Mouse (Mus musculus): ENCODE measurements at regions not wholly inside any gene's neighbourhood (a gene's known extent, or its start where the extent isn't known, plus 50 kb on each side); places are given as distances from the start of the nearest gene placed in this dataset.

DNA sequence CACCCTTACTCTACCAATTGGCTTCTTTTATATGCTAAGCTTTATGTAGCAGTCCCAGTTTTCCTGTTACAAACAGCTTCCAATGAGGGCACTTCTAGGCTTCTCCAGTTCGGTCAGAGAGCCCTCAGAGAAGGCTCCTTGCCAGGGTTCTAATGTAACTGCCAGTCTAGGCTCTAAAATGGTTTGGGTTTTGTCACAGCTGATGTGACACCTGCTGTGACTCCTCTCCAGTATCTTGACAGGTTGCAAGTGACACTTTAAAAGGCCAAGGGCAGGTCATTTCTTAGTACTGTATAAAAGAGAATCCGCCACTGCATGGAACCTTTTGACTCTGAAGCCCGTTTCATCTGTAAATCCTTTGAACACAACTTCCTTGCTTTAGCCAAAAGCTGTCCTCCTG is 54.0 kb upstream of the Nedd9 start:
- intact Hi-C loops (cut with DNase I) = no loop called here

DNA sequence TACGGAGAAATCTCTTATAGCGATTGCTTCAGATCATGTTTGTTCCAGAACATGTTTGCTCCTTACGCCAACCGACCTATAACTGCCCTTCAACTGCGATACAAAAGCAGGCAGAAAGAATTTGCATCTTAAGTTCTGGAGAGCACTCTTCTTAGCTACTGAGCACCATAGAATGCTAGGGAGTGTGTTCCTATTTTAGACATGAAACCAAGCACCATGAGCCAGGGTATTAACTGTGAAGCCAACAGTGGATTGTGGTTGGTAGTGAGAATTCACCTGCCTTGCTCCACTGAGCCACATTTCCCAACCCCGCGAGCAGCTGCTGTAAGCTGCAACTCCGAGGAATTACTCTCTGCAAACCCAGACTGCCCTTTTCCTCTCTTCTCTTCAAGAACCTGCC is 58.9 kb upstream of the Nedd9 start:
- intact Hi-C loops (cut with DNase I) = no loop called here

More for the DNA sequence above, 54.0 kb upstream of the Nedd9 start:
- DNase-seq = peak; percentile 11 to 13

DNA sequence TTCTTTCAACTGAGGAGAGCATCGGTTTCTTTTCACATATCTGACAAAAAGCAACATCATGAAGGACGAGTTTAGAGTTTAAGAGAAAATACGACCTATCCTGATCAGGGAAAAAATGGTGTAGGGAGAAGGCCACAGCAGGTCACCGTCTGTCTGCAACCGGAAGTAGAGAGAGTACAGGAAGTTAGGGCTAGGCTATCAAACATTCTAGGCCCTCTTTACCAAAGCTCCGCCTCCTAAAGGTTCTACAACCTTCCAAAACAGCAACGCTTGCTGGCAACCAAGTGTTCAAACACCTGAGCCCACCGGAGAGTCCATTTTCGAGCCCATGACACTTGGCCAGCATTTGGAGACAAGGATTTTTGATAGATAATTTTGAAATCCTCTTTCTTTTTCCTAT is 59.2 kb upstream of the Tmem170b start:
- intact Hi-C loops (cut with DNase I) = no loop called here
- DNase-seq = no peak

More for the DNA sequence above, 58.9 kb upstream of the Nedd9 start:
- DNase-seq = no peak

DNA sequence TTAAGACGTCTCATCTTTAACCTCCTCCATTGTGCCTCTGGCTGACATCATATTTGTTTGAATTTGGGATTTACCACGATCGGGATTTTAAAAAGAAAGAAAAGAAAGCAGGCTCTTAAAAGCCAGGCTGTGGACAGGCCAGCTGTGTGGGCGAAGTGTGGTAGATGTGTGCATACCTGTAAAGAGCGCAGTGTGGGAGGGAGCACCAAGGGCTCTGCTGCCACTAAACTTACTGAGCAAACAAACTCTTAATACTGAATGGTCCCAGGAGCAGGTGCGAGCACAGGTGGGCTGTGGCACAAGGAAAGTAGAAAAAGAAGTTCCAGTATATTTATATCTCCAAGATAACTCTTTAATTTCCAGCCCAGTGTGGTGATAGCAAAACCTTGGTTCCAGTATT is 56.4 kb upstream of the Tmem170b start:
- intact Hi-C loops (cut with DNase I) = no loop called here
- no peak for DNase-seq

DNA sequence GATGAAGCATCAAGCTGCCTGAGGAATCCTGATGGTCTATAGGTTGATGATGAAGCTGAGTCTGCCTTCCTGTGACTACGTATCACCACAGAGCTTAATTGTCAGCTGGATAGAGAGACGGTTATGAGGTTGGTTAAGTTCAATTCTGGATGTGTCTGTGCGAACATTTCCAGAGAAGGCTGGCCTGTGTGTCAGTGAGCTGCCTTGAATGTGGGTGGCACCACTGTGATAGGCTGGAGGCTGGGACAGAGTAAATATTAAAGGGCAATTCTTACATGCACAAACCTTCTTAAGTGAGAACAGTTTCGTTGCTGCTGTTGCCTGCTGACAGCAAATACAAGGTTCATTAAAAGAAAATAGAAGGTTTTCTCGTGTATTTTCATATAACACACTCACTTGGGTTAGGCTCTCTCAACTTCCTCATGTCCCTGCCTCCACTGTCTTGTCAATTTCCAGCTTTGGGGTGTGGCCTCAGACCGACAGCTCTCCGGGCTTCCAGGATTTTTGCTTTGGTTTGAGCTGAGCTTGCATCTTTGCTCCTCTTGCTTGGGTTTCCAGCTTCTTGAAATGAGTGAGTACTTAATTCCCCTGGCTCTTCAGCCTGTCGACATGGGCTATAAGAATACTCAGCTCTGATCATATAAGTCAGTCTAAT is 55.3 kb upstream of the Tmem170b start:
- intact Hi-C loops (cut with DNase I) = no loop called here
- DNase-seq = no peak

DNA sequence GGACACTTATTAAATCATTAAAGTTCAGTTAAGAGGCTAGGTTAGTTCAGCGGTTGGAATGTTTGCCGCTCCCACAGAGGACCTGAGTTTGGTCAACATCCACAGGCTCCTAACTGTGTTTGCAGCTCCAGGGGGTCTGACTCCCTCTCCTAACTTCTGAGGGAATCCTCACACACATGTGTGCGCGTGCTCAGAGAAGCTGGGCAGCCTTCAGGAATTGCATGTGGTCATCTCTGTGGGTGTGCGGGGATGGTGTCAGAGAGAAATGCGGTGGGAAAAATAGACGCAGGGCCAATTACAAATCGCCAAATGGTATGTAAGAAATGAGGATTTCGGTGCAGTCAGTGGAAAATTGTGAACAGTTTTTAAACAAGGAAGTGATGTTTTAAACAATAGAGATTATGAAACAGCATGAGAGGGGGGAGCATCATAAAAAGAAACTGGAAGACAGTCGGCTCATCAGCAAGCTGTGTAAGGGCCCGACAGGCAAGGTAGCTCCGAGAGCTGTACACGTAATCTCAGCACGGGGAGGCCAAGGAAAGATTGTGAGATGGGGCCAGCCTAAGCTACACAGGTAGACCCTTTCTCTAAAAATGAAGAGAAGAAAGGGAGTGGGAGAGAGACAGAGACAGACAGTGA is 53.9 kb upstream of the Tmem170b start:
- DNase-seq = no peak
- intact Hi-C loops (cut with DNase I) = no loop called here

DNA sequence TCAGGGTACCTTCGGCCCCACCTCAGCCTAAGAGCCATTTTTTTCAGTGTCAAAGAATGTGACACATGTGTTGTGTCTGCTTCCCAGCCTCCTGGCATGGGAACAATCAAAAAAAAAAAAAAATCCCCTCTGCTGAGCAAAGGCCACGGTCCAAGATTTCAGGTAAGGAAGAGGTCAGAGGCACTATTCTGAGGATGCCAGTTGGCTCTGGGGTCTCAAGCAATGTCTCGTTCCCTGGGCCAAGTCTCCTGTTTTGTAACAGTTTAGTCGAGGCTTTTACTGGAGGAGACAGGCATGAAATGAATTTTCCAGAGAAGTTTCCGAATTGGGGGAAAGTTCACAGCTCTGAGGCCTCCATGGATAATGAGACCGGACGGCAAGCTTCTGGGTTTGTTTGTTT is 51.3 kb upstream of the Tmem170b start:
- DNase-seq = no peak
- intact Hi-C loops (cut with DNase I) = no loop called here

All from heart, postnatal 10 days (tissue).